ENCODE assay signal across 22 mouse cellular contexts in genomic region chr2:128270377-128271129, GRCm38 (mm10).
DNase-seq lines count a peak whose midpoint lies in the region; ATAC-seq lines count a peak whose summit lies in the region.
"Had no signal": no experiment of that assay in that cellular context is flagged by ENCODE, and none has a peak within 500 bp of the region (broad histone marks: within the 10 kb centered on the region; RNA-seq: fewer than 3 reads in every experiment).

No protein-coding gene starts in this region.

- no peaks in the 10 kb centered on the region for H3K27me3 ChIP-seq in intestine, embryonic 16.5 days (replicated peaks; ENCODE audit: control insufficient read depth, insufficient read depth, low read length)
- no peaks in the 10 kb centered on the region for H3K27me3 ChIP-seq in intestine, embryonic 15.5 days (replicated peaks)
- no peaks in the 10 kb centered on the region for H3K27me3 ChIP-seq in midbrain, embryonic 11.5 days (ENCODE audit: control insufficient read depth, insufficient read depth, low read length)
- no peaks in the 10 kb centered on the region for H3K27me3 ChIP-seq in midbrain, embryonic 16.5 days (ENCODE audit: control insufficient read depth, insufficient read depth, low read depth, low read length)
- H3K27me3 ChIP-seq in stomach, embryonic 14.5 days (ENCODE audit: control insufficient read depth, insufficient read depth, low read length): no peaks in the 10 kb centered on the region
- H3K27me3 ChIP-seq: heart, embryonic 12.5 days; hindbrain, embryonic 12.5 days had no signal

- no peak overlapping the region for H3K4me2 ChIP-seq in intestine, embryonic 16.5 days (ENCODE audit: low read depth, low read length)
- no peak overlapping the region; the same call in 1 of the 2 replicates for H3K4me2 ChIP-seq in intestine, embryonic 15.5 days (replicated peaks)
- no peak overlapping the region for H3K4me2 ChIP-seq in midbrain, embryonic 11.5 days
- H3K4me2 ChIP-seq in midbrain, embryonic 16.5 days (ENCODE audit: low read length): no peak overlapping the region
- H3K4me2 ChIP-seq in stomach, embryonic 14.5 days (replicated peaks; ENCODE audit: low read depth, low read length): no peak overlapping the region
- H3K4me2 ChIP-seq: heart, embryonic 12.5 days; hindbrain, embryonic 12.5 days had no signal

- H3K36me3 ChIP-seq in intestine, embryonic 16.5 days (ENCODE audit: control insufficient read depth, insufficient read depth, low read length): no peaks in the 10 kb centered on the region
- no peaks in the 10 kb centered on the region for H3K36me3 ChIP-seq in intestine, embryonic 15.5 days
- H3K36me3 ChIP-seq in midbrain, embryonic 11.5 days (ENCODE audit: control insufficient read depth, insufficient read depth, low read length): no peaks in the 10 kb centered on the region
- no peaks in the 10 kb centered on the region for H3K36me3 ChIP-seq in midbrain, embryonic 16.5 days (ENCODE audit: control insufficient read depth, insufficient read depth, low read length)
- H3K36me3 ChIP-seq in stomach, embryonic 14.5 days (ENCODE audit: control insufficient read depth, insufficient read depth, low read length): no peaks in the 10 kb centered on the region
- H3K36me3 ChIP-seq: embryonic facial prominence, embryonic 10.5 days; forebrain, embryonic 10.5 days; heart, embryonic 12.5 days; hindbrain, embryonic 12.5 days had no signal

- no peak overlapping the region for H3K9ac ChIP-seq in intestine, embryonic 16.5 days (ENCODE audit: low read depth, low read length)
- H3K9ac ChIP-seq in intestine, embryonic 15.5 days: no peak overlapping the region
- no peak overlapping the region for H3K9ac ChIP-seq in midbrain, embryonic 11.5 days (ENCODE audit: low read length)
- H3K9ac ChIP-seq in midbrain, embryonic 16.5 days (ENCODE audit: low read depth, low read length): no peak overlapping the region
- H3K9ac ChIP-seq in stomach, embryonic 14.5 days (replicated peaks; ENCODE audit: low read depth, low read length): no peak overlapping the region
- H3K9ac ChIP-seq: heart, embryonic 12.5 days; hindbrain, embryonic 12.5 days had no signal

- H3K4me1 ChIP-seq in intestine, embryonic 16.5 days (ENCODE audit: control insufficient read depth, insufficient read depth, low read length): peaks cover 5% of the 10 kb centered on the region
- no peaks in the 10 kb centered on the region; the same call in 1 of the 2 replicates for H3K4me1 ChIP-seq in intestine, embryonic 15.5 days (replicated peaks)
- no peaks in the 10 kb centered on the region for H3K4me1 ChIP-seq in midbrain, embryonic 11.5 days (ENCODE audit: control insufficient read depth, insufficient read depth, low read length)
- H3K4me1 ChIP-seq in midbrain, embryonic 16.5 days (ENCODE audit: control insufficient read depth, insufficient read depth, low read length): no peaks in the 10 kb centered on the region
- H3K4me1 ChIP-seq in stomach, embryonic 14.5 days (ENCODE audit: control insufficient read depth, insufficient read depth, low read length): no peaks in the 10 kb centered on the region
- H3K4me1 ChIP-seq: hindbrain, embryonic 12.5 days had no signal

- WGBS in intestine, embryonic 16.5 days: 36% methylated on average over 9 of the region's 9 CpGs
- WGBS in intestine, embryonic 15.5 days: 34% methylated on average over 9 of the region's 9 CpGs
- 74% methylated on average over 9 of the region's 9 CpGs for WGBS in midbrain, embryonic 11.5 days
- 78% methylated on average over 9 of the region's 9 CpGs for WGBS in midbrain, embryonic 16.5 days
- 37% methylated on average over 9 of the region's 9 CpGs for WGBS in stomach, embryonic 14.5 days

- no peak overlapping the region; the same call in 1 of the 2 replicates for H3K27ac ChIP-seq in intestine, embryonic 16.5 days (ENCODE audit: low read length)
- H3K27ac ChIP-seq in intestine, embryonic 15.5 days: no peak overlapping the region
- H3K27ac ChIP-seq in midbrain, embryonic 11.5 days (ENCODE audit: low read depth, low read length): no peak overlapping the region
- H3K27ac ChIP-seq in midbrain, embryonic 16.5 days (ENCODE audit: low read length): no peak overlapping the region
- no peak overlapping the region for H3K27ac ChIP-seq in stomach, embryonic 14.5 days (ENCODE audit: low read length)
- H3K27ac ChIP-seq: embryonic facial prominence, embryonic 10.5 days; forebrain, embryonic 10.5 days; heart, adult 2 months; hindbrain, embryonic 12.5 days; hindbrain, postnatal 0 days had no signal

- peak; percentile 51 for DNase-seq in midbrain, embryonic 11.5 days (ENCODE audit: low spot score, missing footprints)
- DNase-seq in yolk sac, embryonic 10.5 days (ENCODE audit: low spot score): peak; percentile 36
- DNase-seq: adrenal gland, postnatal 10 days; cerebellum, adult 18-20 months; cerebellum, adult 9-11 months; cerebellum, postnatal 36 days; gastrocnemius, postnatal 10 days; heart, adult 2 months; heart, postnatal 36 days had no signal

- no peak overlapping the region for H3K4me3 ChIP-seq in intestine, embryonic 16.5 days (ENCODE audit: low read length)
- H3K4me3 ChIP-seq in intestine, embryonic 15.5 days (replicated peaks): no peak overlapping the region
- no peak overlapping the region for H3K4me3 ChIP-seq in midbrain, embryonic 11.5 days (ENCODE audit: low read depth, low read length)
- H3K4me3 ChIP-seq in midbrain, embryonic 16.5 days (ENCODE audit: low read depth, low read length): no peak overlapping the region
- H3K4me3 ChIP-seq in stomach, embryonic 14.5 days (ENCODE audit: low read depth, low read length): no peak overlapping the region
- H3K4me3 ChIP-seq: embryonic facial prominence, embryonic 10.5 days; erythroblast, embryonic 14.5 days; forebrain, embryonic 10.5 days; heart, adult 2 months; heart, embryonic 12.5 days; hindbrain, embryonic 12.5 days had no signal

- H3K9me3 ChIP-seq in intestine, embryonic 16.5 days (ENCODE audit: control insufficient read depth, low read length): no peaks in the 10 kb centered on the region
- no peaks in the 10 kb centered on the region for H3K9me3 ChIP-seq in intestine, embryonic 15.5 days
- H3K9me3 ChIP-seq in midbrain, embryonic 11.5 days (ENCODE audit: control insufficient read depth, low read length): no peaks in the 10 kb centered on the region
- H3K9me3 ChIP-seq in midbrain, embryonic 16.5 days (replicated peaks; ENCODE audit: control insufficient read depth, low read length, poor library complexity, severe bottlenecking): no peaks in the 10 kb centered on the region
- no peaks in the 10 kb centered on the region for H3K9me3 ChIP-seq in stomach, embryonic 14.5 days (ENCODE audit: control insufficient read depth, low read depth, low read length)
- H3K9me3 ChIP-seq: embryonic facial prominence, embryonic 10.5 days; forebrain, embryonic 10.5 days; heart, embryonic 12.5 days; hindbrain, embryonic 12.5 days had no signal

- peak; percentile 45 for ATAC-seq in intestine, embryonic 16.5 days
- no peak for ATAC-seq in intestine, embryonic 15.5 days
- ATAC-seq in midbrain, embryonic 11.5 days (ENCODE audit: low FRiP score): no peak
- no peak for ATAC-seq in midbrain, embryonic 16.5 days
- peak; percentile 57; the same call in 1 of the 2 replicates for ATAC-seq in stomach, embryonic 14.5 days (ENCODE audit: insufficient number of reproducible peaks, insufficient read depth, low FRiP score, low read depth)
- no peak for ATAC-seq in erythroblast, adult 5-6 weeks (replicated peaks; ENCODE audit: low FRiP score, poor library complexity, severe bottlenecking)
- ATAC-seq in frontal cortex, adult (ENCODE audit: low TSS enrichment): no peak
- ATAC-seq: forebrain, embryonic 14.5 days; hindbrain, postnatal 0 days had no signal

Comparison
In these comparisons a context has a peak if more than half of its experiments do, and no peak if none do; other contexts are left out.
1. ATAC-seq: peak in intestine, embryonic 16.5 days (single experiment) and stomach, embryonic 14.5 days (single experiment); none in intestine, embryonic 15.5 days (single experiment), midbrain, embryonic 11.5 days (single experiment), midbrain, embryonic 16.5 days (single experiment), erythroblast, adult 5-6 weeks (single experiment) and frontal cortex, adult (single experiment).